Mouse (Mus musculus): ENCODE data around the gene 5730596B20Rik. TPM values are rescaled to one million over a fixed set of nuclear protein-coding genes. Genes with fewer than 3 reads are reported as not detected.

Gene 5730596B20Rik
- polyA plus RNA-seq, 2 experiments: 0.29 to 0.44 TPM

- no peak overlapping the region for H3K4me2 ChIP-seq (replicated peaks; ENCODE audit: low read depth, low read length, severe bottlenecking)
- H3K4me1 ChIP-seq (ENCODE audit: control insufficient read depth, insufficient read depth, low read length): peaks cover 25% of the 10 kb centered on the region
- no peak overlapping the region for H3K27ac ChIP-seq (replicated peaks; ENCODE audit: low read depth, low read length)
Measured at GRCm38 (mm10) chr6:52182793-52183192, 5.5 kb downstream of the 5730596B20Rik start.

GRCm38 (mm10) chr6:52183311-52184080, 6.2 kb downstream of the 5730596B20Rik start:
- TF ChIP-seq POLR2A (IDR thresholded peaks at IDR 0.05; ENCODE audit: borderline replicate concordance, extremely low read depth, insufficient read depth, insufficient read length): no peak
- peaks cover 17% of the 10 kb centered on the region for H3K36me3 ChIP-seq (ENCODE audit: control insufficient read depth, insufficient read depth, low read length)
- H3K27ac ChIP-seq (replicated peaks; ENCODE audit: low read depth, low read length): no peak overlapping the region
- H3K4me2 ChIP-seq (replicated peaks; ENCODE audit: low read depth, low read length, severe bottlenecking): no peak overlapping the region
- ATAC-seq (ENCODE audit: low FRiP score, low read depth): no peak
- no peak overlapping the region for H3K9ac ChIP-seq (ENCODE audit: low read depth, low read length, severe bottlenecking)
- H3K4me1 ChIP-seq (ENCODE audit: control insufficient read depth, insufficient read depth, low read length): peaks cover 24% of the 10 kb centered on the region
- WGBS: 36% methylated on average over 10 of the region's 10 CpGs
- peaks cover 46% of the 10 kb centered on the region for H3K27me3 ChIP-seq (ENCODE audit: control insufficient read depth, insufficient read depth, low read length)
- H3K4me3 ChIP-seq (replicated peaks; ENCODE audit: low read length): no peak overlapping the region
- H3K9me3 ChIP-seq (ENCODE audit: control insufficient read depth, low read length): no peaks in the 10 kb centered on the region
- no peak for DNase-seq (ENCODE audit: low spot score)

More at GRCm38 (mm10) chr6:52182793-52183192, 5.5 kb downstream of the 5730596B20Rik start:
- Histone ChIP-seq H3K36me3 (ENCODE audit: control insufficient read depth, insufficient read depth, low read length) (peaks cover 17% of the 10 kb centered on the region), H3K27me3 (ENCODE audit: control insufficient read depth, insufficient read depth, low read length) (peaks cover 53% of the 10 kb centered on the region), H3K4me3 (replicated peaks; ENCODE audit: low read length) (no peak overlapping the region), H3K9ac (ENCODE audit: low read depth, low read length, severe bottlenecking) (no peak overlapping the region), H3K9me3 (ENCODE audit: control insufficient read depth, low read length) (no peaks in the 10 kb centered on the region)
- 58% methylated on average over 1 of the region's 1 CpGs for WGBS
- TF ChIP-seq POLR2A (IDR thresholded peaks at IDR 0.05; ENCODE audit: borderline replicate concordance, extremely low read depth, insufficient read depth, insufficient read length): no peak
- no peak for DNase-seq (ENCODE audit: low spot score)
- ATAC-seq (ENCODE audit: low FRiP score, low read depth): no peak

DNA sequence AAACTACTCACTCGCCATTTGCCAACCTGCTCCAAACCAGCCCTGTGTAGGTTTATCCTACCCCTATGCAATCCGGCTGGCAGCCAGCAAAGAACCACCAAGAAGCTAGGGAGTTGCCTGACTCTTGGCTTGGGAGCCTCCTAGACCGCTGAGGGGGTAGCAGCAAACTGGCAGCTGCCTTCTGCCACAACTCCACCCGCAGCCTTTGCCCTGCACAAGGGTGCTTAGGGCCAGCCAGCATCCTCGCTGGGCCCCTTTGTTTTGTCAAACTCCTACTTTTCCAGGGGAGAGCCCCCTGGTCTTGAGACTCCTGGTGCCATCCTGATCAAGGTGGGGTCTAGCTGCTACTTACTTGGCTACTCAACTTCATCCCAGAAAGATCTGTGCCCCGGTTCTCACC, 7.4 kb downstream of the 5730596B20Rik start:
- peaks cover 54% of the 10 kb centered on the region for H3K27me3 ChIP-seq (ENCODE audit: control insufficient read depth, insufficient read depth, low read length)

GRCm38 (mm10) chr6:52185222-52185621, 7.9 kb downstream of the 5730596B20Rik start:
- no peak overlapping the region for H3K4me3 ChIP-seq (replicated peaks; ENCODE audit: low read length)
- H3K4me1 ChIP-seq (ENCODE audit: control insufficient read depth, insufficient read depth, low read length): peaks cover 28% of the 10 kb centered on the region
- no peak overlapping the region for H3K4me2 ChIP-seq (replicated peaks; ENCODE audit: low read depth, low read length, severe bottlenecking)
- ATAC-seq (ENCODE audit: low FRiP score, low read depth) (no peak), DNase-seq (ENCODE audit: low spot score) (peak; percentile 2)
- no peak for TF ChIP-seq POLR2A (IDR thresholded peaks at IDR 0.05; ENCODE audit: borderline replicate concordance, extremely low read depth, insufficient read depth, insufficient read length)
- H3K36me3 ChIP-seq (ENCODE audit: control insufficient read depth, insufficient read depth, low read length): peaks cover 17% of the 10 kb centered on the region
- H3K27ac ChIP-seq (replicated peaks; ENCODE audit: low read depth, low read length): no peak overlapping the region
- H3K9ac ChIP-seq (ENCODE audit: low read depth, low read length, severe bottlenecking): no peak overlapping the region
- H3K9me3 ChIP-seq (ENCODE audit: control insufficient read depth, low read length): no peaks in the 10 kb centered on the region
- peaks cover 54% of the 10 kb centered on the region for H3K27me3 ChIP-seq (ENCODE audit: control insufficient read depth, insufficient read depth, low read length)
- WGBS: 8% methylated on average over 19 of the region's 19 CpGs

More for the DNA sequence above, 7.4 kb downstream of the 5730596B20Rik start:
- Histone ChIP-seq H3K4me3 (replicated peaks; ENCODE audit: low read length) (no peak overlapping the region), H3K9me3 (ENCODE audit: control insufficient read depth, low read length) (no peaks in the 10 kb centered on the region), H3K9ac (ENCODE audit: low read depth, low read length, severe bottlenecking) (no peak overlapping the region), H3K4me1 (ENCODE audit: control insufficient read depth, insufficient read depth, low read length) (peaks cover 31% of the 10 kb centered on the region), H3K36me3 (ENCODE audit: control insufficient read depth, insufficient read depth, low read length) (peaks cover 17% of the 10 kb centered on the region), H3K27ac (replicated peaks; ENCODE audit: low read depth, low read length) (no peak overlapping the region), H3K4me2 (replicated peaks; ENCODE audit: low read depth, low read length, severe bottlenecking) (no peak overlapping the region)
- WGBS: 44% methylated on average over 6 of the region's 6 CpGs
- TF ChIP-seq POLR2A (IDR thresholded peaks at IDR 0.05; ENCODE audit: borderline replicate concordance, extremely low read depth, insufficient read depth, insufficient read length): no peak
- ATAC-seq (ENCODE audit: low FRiP score, low read depth): no peak
- DNase-seq (ENCODE audit: low spot score): no peak

- TF ChIP-seq POLR2A (IDR thresholded peaks at IDR 0.05; ENCODE audit: borderline replicate concordance, extremely low read depth, insufficient read depth, insufficient read length): no peak
- peaks cover 12% of the 10 kb centered on the region for H3K36me3 ChIP-seq (ENCODE audit: control insufficient read depth, insufficient read depth, low read length)
- peaks cover 33% of the 10 kb centered on the region for H3K4me1 ChIP-seq (ENCODE audit: control insufficient read depth, insufficient read depth, low read length)
- DNase-seq (ENCODE audit: low spot score) (no peak), ATAC-seq (ENCODE audit: low FRiP score, low read depth) (no peak)
- no peak overlapping the region for H3K27ac ChIP-seq (replicated peaks; ENCODE audit: low read depth, low read length)
- no peaks in the 10 kb centered on the region for H3K9me3 ChIP-seq (ENCODE audit: control insufficient read depth, low read length)
- WGBS: 45% methylated on average over 3 of the region's 3 CpGs
- H3K4me3 ChIP-seq (replicated peaks; ENCODE audit: low read length): no peak overlapping the region
- H3K27me3 ChIP-seq (ENCODE audit: control insufficient read depth, insufficient read depth, low read length): peaks cover 49% of the 10 kb centered on the region
- no peak overlapping the region for H3K4me2 ChIP-seq (replicated peaks; ENCODE audit: low read depth, low read length, severe bottlenecking)
- H3K9ac ChIP-seq (ENCODE audit: low read depth, low read length, severe bottlenecking): no peak overlapping the region
Measured at GRCm38 (mm10) chr6:52185834-52186233, 8.5 kb downstream of the 5730596B20Rik start.

All from limb, embryonic 14.5 days (tissue).